Mouse (Mus musculus) megakaryocyte, embryonic 14.5 days (primary cell): ENCODE measurements at regions not wholly inside any gene's neighbourhood (a gene's known extent, or its start where the extent isn't known, plus 50 kb on each side); places are given as distances from the start of the nearest gene placed in this dataset.

Experiments
- FLI1 ChIP-seq: IDR thresholded peaks from 2 replicates; pipeline ENCODE4 v1.6.1; 2012; ENCODE audit warnings: low read length, inconsistent platforms, mixed read lengths
- GATA1 ChIP-seq: IDR thresholded peaks from 3 replicates; pipeline ENCODE4 v1.6.1; 2012; ENCODE audit warnings: mixed read lengths, low read length, inconsistent platforms, borderline replicate concordance

DNA sequence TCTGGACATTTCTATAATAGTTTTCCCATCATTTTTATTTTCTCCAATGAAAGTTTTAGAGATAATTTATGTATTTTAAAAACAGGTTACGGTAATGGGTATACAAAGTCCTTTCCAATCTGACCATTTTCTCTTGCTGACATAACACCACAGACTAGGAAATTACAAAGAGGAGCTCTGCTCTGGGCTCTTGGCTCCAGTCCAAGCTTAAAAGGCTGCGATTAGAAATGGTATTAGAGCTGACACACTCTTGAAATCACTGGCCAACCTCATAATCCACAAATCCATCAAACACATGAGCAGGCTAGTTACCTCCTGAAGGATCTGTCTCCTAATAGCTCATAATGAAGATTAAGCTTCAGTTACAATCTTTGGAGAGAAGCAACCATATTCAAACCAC is 140.3 kb downstream of the Cxcl12 start:
- TF ChIP-seq FLI1 = no peak
- TF ChIP-seq GATA1 = no peak
